Mouse (Mus musculus) kidney, embryonic 14.5 days (tissue): ENCODE results near the gene P3h4. TPM values are rescaled to one million over a fixed set of nuclear protein-coding genes. Genes with fewer than 3 reads are reported as not detected.
A peak's percentile ranks its signal among the peaks of the same experiment; 100 is the strongest.

ENCODE experiments used
- ATAC-seq: fragments of 200-750 bp; cut with Nextera tagmentation; 2 replicates; pipeline ENCODE4 v1.8.0; 2017; ENCODE audit warnings: moderate number of reproducible peaks, mild to moderate bottlenecking, moderate TSS enrichment, moderate library complexity; ENCODE audit not compliant: low FRiP score, low TSS enrichment
- H3K27ac ChIP-seq: fragments of 300-500 bp; sonication (generic); 2 replicates; pipeline ENCODE4 v1.5.1; 2014; ENCODE audit warnings: low read depth, mild to moderate bottlenecking, low read length, moderate library complexity, mixed read lengths
- H3K27me3 ChIP-seq: fragments of 300-500 bp; sonication (generic); 2 replicates; pipeline ENCODE4 v1.6.1; 2014; ENCODE audit warnings: mild to moderate bottlenecking, low read length; ENCODE audit not compliant: control insufficient read depth, insufficient read depth
- H3K36me3 ChIP-seq: fragments of 300-500 bp; sonication (generic); 2 replicates; pipeline ENCODE4 v1.6.1; 2014; ENCODE audit warnings: low read length, mixed read lengths; ENCODE audit not compliant: control insufficient read depth, insufficient read depth
- H3K4me1 ChIP-seq: fragments of 300-500 bp; sonication (generic); 2 replicates; pipeline ENCODE4 v1.6.1; 2014; ENCODE audit warnings: low read length, mixed read lengths; ENCODE audit not compliant: control insufficient read depth, insufficient read depth
- H3K4me2 ChIP-seq: fragments of 300-500 bp; sonication (generic); replicated peaks from 2 replicates; pipeline ENCODE4 v1.6.1; 2014; ENCODE audit warnings: low read depth, mild to moderate bottlenecking, low read length
- H3K4me3 ChIP-seq: fragments of 300-500 bp; sonication (generic); 2 replicates; pipeline ENCODE4 v1.5.1; 2014; ENCODE audit warnings: mild to moderate bottlenecking, low read length
- H3K9ac ChIP-seq: fragments of 300-500 bp; sonication (generic); 2 replicates; pipeline ENCODE4 v1.6.1; 2014; ENCODE audit warnings: low read depth, mild to moderate bottlenecking, low read length, moderate library complexity
- H3K9me3 ChIP-seq: fragments of 300-500 bp; sonication (generic); 2 replicates; pipeline ENCODE4 v1.6.1; 2016; ENCODE audit warnings: low read length; ENCODE audit not compliant: control insufficient read depth
- WGBS: fragments of 180-500 bp; shearing (Covaris S2); extraction: QIAGEN DNeasy Blood & Tissue Kit; methylation state at CpG from one replicate; pipeline ENCODE4 v1.1.7; 2014; 5-methylcytosine and 5-hydroxymethylcytosine counted together
- polyA plus RNA-seq: library from polyadenylated mRNA; unstranded; fragments of >200 nt; fragmentation: Nextera tagmentation; extraction: Ambion mirVana; gene quantifications from 2 replicates; pipeline ENCODE4 v1.2.1, GENCODE M21; 2014

P3h4 gene
- polyA plus RNA-seq, 1 experiment from 2014 or later = 59.7 TPM

DNA sequence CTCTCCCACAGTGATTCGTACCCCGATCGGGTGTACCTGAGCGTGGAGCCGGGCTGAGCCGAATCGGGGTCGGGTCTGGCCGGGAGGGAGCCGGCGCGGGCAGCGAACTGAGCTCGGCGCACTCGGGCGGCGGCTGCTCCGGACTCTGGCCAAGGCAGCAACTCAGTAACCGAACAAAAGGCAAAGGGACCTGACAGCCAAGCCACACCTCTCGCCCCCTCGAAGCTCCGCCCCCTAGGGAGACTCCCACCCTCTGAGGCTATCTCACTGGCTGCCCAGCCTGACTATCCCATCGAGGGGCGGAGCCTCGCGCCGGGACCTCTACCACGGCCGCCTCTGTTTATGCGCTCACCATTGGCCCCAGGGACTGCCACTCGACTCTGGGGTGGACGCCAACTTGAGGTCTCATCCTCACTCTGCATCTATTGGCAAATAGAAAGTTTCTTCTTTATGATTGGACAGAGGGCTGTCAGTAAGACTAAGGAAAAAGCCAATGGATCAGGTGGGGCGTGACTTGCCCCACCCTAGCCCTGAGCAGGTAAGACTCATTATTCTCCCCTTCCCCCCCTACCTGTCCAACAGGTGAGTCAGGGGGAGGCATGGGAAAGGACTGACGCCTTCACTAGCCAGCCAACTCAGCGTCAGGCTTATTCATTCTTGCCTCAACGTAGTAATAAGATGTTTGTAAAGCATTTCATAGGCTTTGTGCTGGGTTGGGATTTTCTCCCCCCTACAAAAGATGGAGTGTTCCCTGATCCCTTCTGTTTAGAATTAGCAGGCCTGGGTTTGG is 16.8 kb downstream of the P3h4 start, which contains the start of gene Jup:
Gene Jup (minus strand): TSS at position 164 of the 790 bp plus-strand sequence.
- peak; percentile 98 for ATAC-seq
- Histone ChIP-seq H3K9me3 (no peaks in the 10 kb centered on the region), H3K27ac (peak within 1 kb of the TSS; percentile 88), H3K4me1 (peaks cover 23% of the 10 kb centered on the region), H3K27me3 (no peaks in the 10 kb centered on the region), H3K4me3 (peak within 1 kb of the TSS; percentile 84), H3K9ac (peak within 1 kb of the TSS; percentile 77), H3K36me3 (no peaks in the 10 kb centered on the region), H3K4me2 (peak within 1 kb of the TSS; percentile 81)
- WGBS = under 1% methylated on average over 37 of the region's 37 CpGs

DNA sequence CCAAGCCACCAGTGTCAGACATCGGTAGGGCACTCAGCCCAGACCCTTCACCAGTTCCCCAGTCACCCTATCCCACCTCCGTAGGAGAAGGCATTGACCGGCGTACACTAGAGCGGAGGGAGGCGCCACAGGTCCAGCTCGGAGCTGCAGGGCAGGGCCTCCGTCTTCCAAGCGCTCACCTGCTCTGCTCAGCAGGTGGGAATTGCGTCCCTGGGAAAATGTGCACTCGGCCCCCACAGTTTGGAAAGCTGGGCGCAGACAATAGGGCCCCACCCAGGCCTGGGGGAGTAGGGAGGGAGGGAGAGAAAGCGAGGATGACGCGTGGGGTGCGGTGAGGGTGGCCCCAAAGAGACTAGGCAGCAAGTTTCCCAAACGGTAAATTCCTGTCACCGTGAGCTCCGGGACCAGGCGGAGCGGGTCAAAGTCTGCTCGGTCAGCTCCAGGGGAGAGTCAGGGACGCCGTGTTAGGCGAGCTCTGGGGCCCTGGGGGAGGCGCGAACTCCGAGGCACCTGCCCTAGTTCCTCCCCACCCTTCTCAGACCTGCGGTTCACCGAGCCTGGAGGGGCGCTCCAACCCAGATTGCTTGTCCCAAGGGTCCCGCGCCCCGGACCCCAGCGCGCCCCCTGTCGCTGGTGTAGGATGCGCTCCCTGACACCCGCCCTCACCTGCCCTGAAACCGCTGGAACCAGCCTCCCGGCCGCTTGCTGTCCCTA is 17.6 kb downstream of the P3h4 start:
- Histone ChIP-seq H3K4me2 (peak overlapping the region; percentile 81), H3K4me3 (peak overlapping the region; percentile 84), H3K9ac (peak overlapping the region; percentile 77), H3K9me3 (no peaks in the 10 kb centered on the region), H3K36me3 (no peaks in the 10 kb centered on the region), H3K27ac (peak overlapping the region; percentile 88), H3K4me1 (peaks cover 18% of the 10 kb centered on the region), H3K27me3 (no peaks in the 10 kb centered on the region)
- ATAC-seq = peak; percentile 26
- 1% methylated on average over 41 of the region's 42 CpGs for WGBS

DNA sequence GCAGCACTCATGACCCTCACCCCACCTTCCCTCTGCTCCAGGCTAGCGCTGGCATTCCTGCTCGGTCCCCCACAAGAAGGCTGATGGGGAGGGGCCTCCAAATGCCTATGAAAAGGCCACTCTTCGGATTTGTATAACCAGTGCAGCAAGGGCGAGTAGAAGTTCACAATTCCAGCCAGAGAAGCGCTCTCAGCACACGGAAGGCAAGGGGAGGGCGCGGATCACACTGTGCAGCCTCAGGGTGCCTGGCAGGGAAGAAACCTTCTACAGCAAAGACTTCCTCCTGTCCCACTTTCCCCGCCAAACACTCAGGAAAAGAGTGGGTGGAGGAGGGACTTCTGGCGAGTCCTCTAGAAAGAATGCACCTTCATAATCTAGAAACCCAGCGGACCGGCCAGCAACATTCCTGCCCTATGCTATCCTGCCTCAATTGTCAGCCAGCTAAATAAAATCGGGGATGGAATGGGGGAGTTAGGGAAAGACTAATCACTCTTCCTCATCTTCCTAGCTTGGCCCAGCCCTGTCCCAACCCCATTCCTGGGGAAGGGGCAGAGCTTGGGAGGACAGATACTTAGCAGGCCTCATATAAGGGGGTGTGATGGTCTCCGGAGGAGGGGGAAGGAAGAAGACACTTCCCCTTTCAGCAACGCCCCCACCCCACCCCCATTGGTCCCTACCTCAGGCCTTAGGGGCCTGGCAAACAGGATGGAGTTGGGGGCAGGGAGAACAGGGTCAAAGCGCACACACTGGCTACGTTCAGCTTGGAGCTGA is 18.6 kb downstream of the P3h4 start:
- H3K36me3 ChIP-seq = no peaks in the 10 kb centered on the region
- H3K27ac ChIP-seq = peak overlapping the region; percentile 88
- peak overlapping the region; percentile 84 for H3K4me3 ChIP-seq
- H3K4me2 ChIP-seq = peak overlapping the region; percentile 81
- no peak for ATAC-seq
- no peaks in the 10 kb centered on the region for H3K9me3 ChIP-seq
- H3K9ac ChIP-seq = peak overlapping the region; percentile 77; the same call in 1 of the 2 replicates
- H3K27me3 ChIP-seq = no peaks in the 10 kb centered on the region
- 26% methylated on average over 17 of the region's 17 CpGs for WGBS
- peaks cover 24% of the 10 kb centered on the region for H3K4me1 ChIP-seq

DNA sequence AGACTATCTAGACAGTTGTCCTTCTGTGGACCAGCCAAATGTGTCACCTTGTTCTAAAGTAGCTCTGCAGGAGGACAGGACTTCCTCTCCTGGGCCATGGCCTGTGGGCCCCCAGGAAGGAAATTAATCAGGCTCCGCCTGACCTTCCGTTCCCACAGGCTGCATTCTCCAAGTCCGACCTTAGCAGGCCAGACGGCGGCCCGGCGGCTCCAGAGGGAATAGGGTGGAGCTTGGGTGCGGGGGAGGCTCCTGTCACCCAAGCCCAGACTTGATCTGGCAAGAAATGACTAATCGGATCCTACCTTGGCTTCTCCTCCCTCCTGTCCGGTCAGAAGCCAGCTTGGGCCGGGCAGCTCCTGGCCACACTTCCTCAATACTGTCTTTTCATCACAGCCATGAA is 19.4 kb downstream of the P3h4 start:
- 10% methylated on average over 11 of the region's 11 CpGs for WGBS
- peak overlapping the region; percentile 88; the same call in 1 of the 2 replicates for H3K27ac ChIP-seq
- no peaks in the 10 kb centered on the region for H3K27me3 ChIP-seq
- no peaks in the 10 kb centered on the region for H3K9me3 ChIP-seq
- peaks cover 32% of the 10 kb centered on the region for H3K4me1 ChIP-seq
- peak overlapping the region; percentile 84 for H3K4me3 ChIP-seq
- ATAC-seq = 0 out of 2 replicates have a peak, but pooled peaks have one; percentile 1
- no peak overlapping the region for H3K9ac ChIP-seq
- H3K4me2 ChIP-seq = peak overlapping the region; percentile 81
- H3K36me3 ChIP-seq = no peaks in the 10 kb centered on the region

DNA sequence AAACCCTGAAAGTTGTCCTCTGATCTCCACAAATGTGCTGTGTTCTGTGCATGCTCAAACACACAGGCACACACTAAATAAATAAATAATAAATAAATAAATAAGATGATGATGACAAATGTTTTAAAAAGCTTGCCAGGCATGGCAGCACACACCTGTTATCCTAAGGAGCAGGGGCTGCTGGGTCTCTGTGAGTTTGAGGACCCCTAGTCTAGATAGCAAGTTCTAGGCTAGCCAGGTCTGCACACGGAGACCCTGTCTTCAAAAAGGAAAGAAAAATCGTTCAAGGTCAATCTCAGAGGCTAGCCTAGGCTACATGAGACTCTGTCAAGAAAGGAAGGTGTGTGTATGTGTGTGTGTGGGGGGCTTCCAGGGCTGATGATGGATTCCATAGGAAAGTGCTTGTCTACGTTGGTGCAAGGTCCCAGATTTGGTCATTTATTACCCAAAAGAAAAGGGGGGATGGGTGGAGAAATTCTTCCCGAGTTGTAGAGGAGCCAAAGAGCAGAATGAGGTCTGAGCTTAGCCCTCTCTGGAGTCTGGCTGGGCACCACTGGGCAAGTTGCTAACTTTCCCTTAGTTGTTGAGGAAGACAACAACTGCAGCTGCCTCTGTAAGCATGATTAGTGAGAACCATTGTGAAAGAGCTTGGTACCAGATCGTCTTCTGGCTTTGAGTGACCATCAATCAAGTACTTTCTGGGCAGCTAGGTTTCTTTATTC is 20.1 kb downstream of the P3h4 start:
- Histone ChIP-seq H3K27me3 (no peaks in the 10 kb centered on the region), H3K36me3 (no peaks in the 10 kb centered on the region), H3K4me2 (peak overlapping the region; percentile 81), H3K9me3 (no peaks in the 10 kb centered on the region), H3K27ac (peak overlapping the region; percentile 88; the same call in 1 of the 2 replicates), H3K4me3 (peak overlapping the region; percentile 84), H3K9ac (no peak overlapping the region), H3K4me1 (peaks cover 39% of the 10 kb centered on the region)
- ATAC-seq = no peak
- 49% methylated on average over 5 of the region's 5 CpGs for WGBS

DNA sequence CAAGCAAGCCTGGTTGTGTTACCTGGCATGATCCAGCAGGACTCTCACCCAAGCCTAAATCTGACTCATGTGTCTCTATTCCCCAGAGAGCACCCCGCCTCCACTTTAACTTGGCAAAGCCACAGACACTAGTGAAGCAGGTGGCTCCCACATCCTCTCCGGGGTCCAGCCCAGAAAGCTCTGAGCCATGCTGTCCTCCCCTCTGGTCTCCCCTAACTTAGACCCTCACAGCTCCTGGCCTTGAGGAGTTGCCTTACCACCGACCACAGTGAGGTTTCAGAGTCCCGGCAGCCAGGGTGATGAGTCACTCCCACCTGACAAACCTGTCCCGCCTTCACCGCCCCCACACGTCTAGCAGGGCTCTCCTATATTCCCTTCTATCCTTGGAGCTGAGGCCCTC is 20.9 kb downstream of the P3h4 start:
- WGBS = 45% methylated on average over 7 of the region's 7 CpGs
- H3K4me1 ChIP-seq = peaks cover 47% of the 10 kb centered on the region
- no peaks in the 10 kb centered on the region for H3K36me3 ChIP-seq
- ATAC-seq = no peak
- H3K9me3 ChIP-seq = no peaks in the 10 kb centered on the region
- no peak overlapping the region for H3K9ac ChIP-seq
- H3K4me2 ChIP-seq = no peak overlapping the region
- no peak overlapping the region for H3K4me3 ChIP-seq
- H3K27ac ChIP-seq = no peak overlapping the region
- H3K27me3 ChIP-seq = no peaks in the 10 kb centered on the region

DNA sequence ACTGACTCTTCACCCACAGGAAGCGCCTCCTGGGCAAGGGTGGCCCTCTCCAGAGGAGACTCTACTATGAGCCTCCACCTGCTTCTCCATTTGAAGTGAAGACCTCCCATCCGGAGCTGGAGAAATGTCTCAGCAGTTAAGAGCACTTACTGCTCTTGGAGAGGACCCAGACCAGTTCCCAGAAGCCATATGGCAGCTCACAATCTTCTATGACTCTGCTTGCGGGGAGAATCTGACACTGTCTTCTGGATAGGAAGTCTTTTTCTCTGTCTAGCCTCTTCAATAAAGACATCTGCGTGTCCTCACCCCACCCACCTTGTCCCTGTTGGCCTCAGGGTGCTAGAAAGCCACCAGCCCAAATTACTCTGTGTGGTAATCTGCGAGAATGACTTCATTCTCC is 21.7 kb downstream of the P3h4 start:
- no peak overlapping the region for H3K27ac ChIP-seq
- WGBS = 75% methylated on average over 5 of the region's 5 CpGs

DNA sequence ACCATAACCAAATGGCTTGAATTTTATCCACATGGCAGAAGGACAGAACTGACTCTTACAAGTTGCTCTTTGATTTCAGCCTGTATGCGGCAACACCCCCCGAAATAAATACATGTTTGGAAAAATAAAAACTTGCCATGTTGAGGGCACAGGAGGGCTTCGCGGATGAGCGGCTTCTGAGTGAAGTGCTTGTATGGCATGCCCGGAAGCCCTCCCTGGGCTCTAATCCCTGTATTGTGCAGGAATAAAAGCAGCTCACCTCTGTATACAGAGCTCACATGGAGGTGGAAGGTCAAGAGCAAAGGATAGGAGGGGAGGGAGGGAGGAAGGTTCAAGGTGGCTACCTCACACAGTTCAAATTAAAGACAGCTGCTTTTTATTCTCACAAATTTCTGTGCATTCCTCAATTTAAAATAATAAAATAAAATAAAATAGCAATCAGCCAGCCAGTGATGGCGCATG is 22.7 kb downstream of the P3h4 start:
- Histone ChIP-seq H3K9ac (no peak overlapping the region), H3K4me3 (no peak overlapping the region), H3K4me2 (no peak overlapping the region), H3K9me3 (no peaks in the 10 kb centered on the region), H3K36me3 (no peaks in the 10 kb centered on the region), H3K27ac (peak overlapping the region; percentile 56; the same call in 1 of the 2 replicates), H3K27me3 (no peaks in the 10 kb centered on the region), H3K4me1 (peaks cover 63% of the 10 kb centered on the region)
- ATAC-seq = no peak
- 88% methylated on average over 7 of the region's 7 CpGs for WGBS

More for the DNA sequence above, 21.7 kb downstream of the P3h4 start:
- Histone ChIP-seq H3K4me3 (no peak overlapping the region), H3K27me3 (no peaks in the 10 kb centered on the region), H3K9ac (no peak overlapping the region), H3K4me2 (no peak overlapping the region), H3K9me3 (no peaks in the 10 kb centered on the region), H3K36me3 (no peaks in the 10 kb centered on the region), H3K4me1 (peaks cover 54% of the 10 kb centered on the region)
- ATAC-seq = no peak
